Mouse (Mus musculus) G1E (cell line): ENCODE data around the gene Syt8.

Source experiments
- CTCF ChIP-seq: IDR thresholded peaks from 2 replicates; pipeline ENCODE4 v1.5.1; 2012; ENCODE audit warnings: low read depth, low read length, inconsistent platforms, mixed read lengths
- GATA1 ChIP-seq: IDR thresholded peaks from 2 replicates; pipeline ENCODE4 v1.6.1; 2012; ENCODE audit warnings: borderline replicate concordance, low read length, inconsistent platforms, mixed read lengths
- POLR2AphosphoS5 ChIP-seq: IDR thresholded peaks from 2 replicates; pipeline ENCODE4 v1.6.1; 2012; ENCODE audit warnings: low read depth, low read length, inconsistent platforms; ENCODE audit not compliant: insufficient replicate concordance
- TAL1 ChIP-seq: conservative IDR thresholded peaks from 2 replicates; pipeline ENCODE4 v1.6.1; 2012; ENCODE audit warnings: low read depth, low read length, inconsistent platforms, mixed read lengths

DNA sequence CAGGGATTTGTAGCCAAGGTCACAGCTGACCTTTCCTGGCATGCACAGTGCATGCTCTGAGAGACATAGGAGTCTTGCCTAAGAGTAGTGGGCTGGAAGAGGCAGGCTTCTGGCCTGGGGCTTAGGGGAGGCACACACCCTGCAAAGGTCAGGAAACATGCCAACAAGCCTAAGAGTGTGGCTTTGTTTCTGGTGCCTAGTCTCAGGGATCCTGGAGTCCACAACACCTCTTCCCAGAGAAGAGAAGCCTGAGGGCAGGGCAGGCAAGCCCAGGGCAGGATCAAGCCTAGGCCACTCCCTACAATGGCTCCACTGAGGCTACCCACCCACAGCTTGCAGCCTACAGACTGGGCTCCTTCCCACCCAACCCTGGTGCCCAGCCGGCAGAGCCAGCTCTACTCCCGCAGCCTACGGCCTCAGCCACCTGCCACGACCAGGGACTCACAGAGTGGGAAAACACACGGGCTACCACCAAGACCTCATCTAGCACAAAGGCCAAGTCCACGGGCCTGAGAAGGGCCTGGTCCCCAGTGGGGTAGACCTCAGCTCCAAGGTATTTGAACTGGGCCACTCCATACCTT, 47.9 kb upstream of the Syt8 start:
- TF ChIP-seq GATA1 (no peak), CTCF (no peak), TAL1 (no peak), POLR2AphosphoS5 (no peak)
